Mouse (Mus musculus) cortical plate, adult 2 months (tissue): Measurements from ENCODE around the gene Dgki. TPM values are rescaled to one million over a fixed set of nuclear protein-coding genes. Genes with fewer than 3 reads are reported as not detected.

Experiments
- H3K27ac ChIP-seq: fragments of 200-500 bp; 2 replicates; pipeline ENCODE4 v1.5.1; 2012; ENCODE audit warnings: low read length, control low read depth, inconsistent platforms; ENCODE audit not compliant: insufficient read depth
- H3K4me1 ChIP-seq: fragments of 200-500 bp; 2 replicates; pipeline ENCODE4 v1.6.1; 2011; ENCODE audit warnings: low read length; ENCODE audit not compliant: control insufficient read depth, insufficient read depth
- H3K4me3 ChIP-seq: fragments of 200-500 bp; 2 replicates; pipeline ENCODE4 v1.5.1; 2011; ENCODE audit warnings: mild to moderate bottlenecking, low read length, control low read depth; ENCODE audit not compliant: insufficient read depth
- CTCF ChIP-seq: fragments of 200-500 bp; IDR thresholded peaks from 2 replicates; pipeline ENCODE4 v1.5.1; 2011; ENCODE audit warnings: mild to moderate bottlenecking, control low read depth, low read length; ENCODE audit not compliant: insufficient read depth; ENCODE audit errors: extremely low read depth
- POLR2A ChIP-seq: fragments of 200-500 bp; IDR thresholded peaks from 2 replicates; pipeline ENCODE4 v1.6.1; 2011; ENCODE audit warnings: mild to moderate bottlenecking, low read length, control low read depth; ENCODE audit not compliant: insufficient read depth; ENCODE audit errors: extremely low read depth
- polyA plus RNA-seq: library from polyadenylated mRNA; depleted of rRNA; stranded (reverse); fragments of >200 nt; gene quantifications from 2 replicates; pipeline ENCODE4 v1.2.3, GENCODE M21; 2012

Gene Dgki
- polyA plus RNA-seq, 1 experiment, result 12.9 TPM

DNA sequence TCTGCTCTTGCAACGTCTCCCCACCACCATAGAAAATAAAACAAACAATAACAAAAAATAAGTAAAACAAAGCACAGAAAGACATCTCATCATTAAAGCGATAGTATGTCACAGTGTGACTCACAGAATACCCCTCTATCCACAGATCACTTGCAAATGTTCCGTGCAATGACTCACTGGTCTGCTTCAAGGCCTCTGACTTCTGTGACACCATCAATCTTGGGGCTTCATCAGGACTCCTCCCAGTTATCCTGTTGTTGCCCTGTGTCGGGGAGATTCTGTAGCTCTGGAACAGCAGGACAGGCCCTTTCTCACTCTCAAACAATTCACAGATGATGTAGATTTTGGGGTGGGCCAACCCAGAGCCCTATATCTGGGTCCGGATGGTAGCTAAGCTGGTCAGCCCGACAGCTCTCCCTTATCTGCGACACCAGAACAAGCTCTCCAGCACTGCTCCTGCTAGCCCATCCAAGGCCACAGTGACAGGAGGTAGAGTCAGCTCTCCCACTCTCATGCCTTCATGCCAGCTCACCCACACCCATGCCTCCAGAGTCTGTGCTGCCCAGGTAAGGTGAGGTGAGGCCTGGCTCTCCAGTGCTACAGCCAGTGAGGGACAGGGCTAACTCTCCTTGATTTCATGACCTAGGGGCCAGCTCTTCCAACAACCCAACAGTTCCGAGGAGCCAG is 28.9 kb downstream of the Dgki start:
- Histone ChIP-seq H3K4me1 (peaks cover 12% of the 10 kb centered on the region), H3K4me3 (no peak overlapping the region), H3K27ac (no peak overlapping the region)
- TF ChIP-seq CTCF, result no peak
- TF ChIP-seq POLR2A, result no peak

DNA sequence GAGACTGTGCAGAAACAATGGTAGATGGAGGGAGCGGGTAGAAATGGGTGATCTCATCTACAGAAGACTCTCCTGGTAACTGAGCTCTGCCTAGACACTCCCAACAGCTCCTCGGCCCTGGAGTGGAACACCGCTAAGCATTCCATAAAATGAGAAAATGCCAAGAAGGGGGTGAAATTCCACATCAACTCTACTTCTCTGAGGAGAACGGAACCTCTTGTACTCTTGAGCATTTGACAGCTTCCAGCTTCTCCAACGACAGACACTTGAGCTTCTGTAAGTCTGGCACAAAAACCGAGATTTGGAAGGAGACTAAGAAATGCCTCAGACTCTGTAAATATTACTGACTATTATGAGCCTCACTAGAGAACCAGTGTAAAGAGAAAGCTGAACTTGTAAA is 31.4 kb downstream of the Dgki start:
- Histone ChIP-seq H3K4me1 (peaks cover 7% of the 10 kb centered on the region; the same call in 1 of the 2 replicates), H3K27ac (no peak overlapping the region), H3K4me3 (no peak overlapping the region)
- TF ChIP-seq POLR2A (no peak), CTCF (no peak)

DNA sequence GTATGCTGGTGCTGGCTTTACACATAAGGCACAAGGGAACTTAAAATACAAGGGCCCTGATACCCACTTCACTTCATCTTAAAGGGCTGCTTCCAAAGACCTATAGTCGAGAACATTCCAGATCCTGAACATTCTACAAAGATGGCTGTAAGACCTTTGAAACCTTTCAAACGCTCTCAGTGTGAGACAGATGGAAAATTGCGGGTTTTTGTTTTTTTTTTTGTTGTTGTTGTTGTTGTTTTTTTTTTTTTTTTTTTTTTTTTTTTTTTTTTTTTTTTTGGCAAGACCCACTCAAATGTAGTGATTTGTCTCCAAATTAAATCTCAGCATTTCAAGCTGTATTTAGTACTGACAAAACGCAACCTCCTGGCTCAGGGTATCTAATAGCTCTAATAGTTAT is 32.0 kb downstream of the Dgki start:
- peaks cover 7% of the 10 kb centered on the region; the same call in 1 of the 2 replicates for H3K4me1 ChIP-seq
- no peak overlapping the region for H3K27ac ChIP-seq
- no peak overlapping the region for H3K4me3 ChIP-seq
- TF ChIP-seq POLR2A, result no peak
- TF ChIP-seq CTCF, result no peak

DNA sequence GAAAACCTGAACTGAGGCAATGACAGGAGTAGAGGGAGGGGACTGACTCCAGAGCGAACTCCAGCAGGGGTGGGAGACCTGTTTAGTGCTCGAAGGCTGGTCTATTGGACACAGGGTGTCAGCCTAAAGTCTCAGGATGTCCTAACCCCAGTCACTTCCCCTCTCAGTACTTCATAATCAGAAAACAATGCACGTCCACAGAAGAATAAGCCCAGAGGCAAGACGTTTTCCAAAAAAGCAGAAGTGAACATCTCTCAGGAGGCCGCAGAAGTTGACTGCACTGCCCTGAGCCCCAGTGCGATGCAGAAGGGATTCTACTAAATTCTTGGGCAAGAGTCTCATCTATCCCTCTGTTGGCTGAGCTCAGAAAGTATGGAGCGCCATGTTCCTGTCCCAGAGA is 37.5 kb downstream of the Dgki start:
- Histone ChIP-seq H3K4me3 (no peak overlapping the region), H3K27ac (no peak overlapping the region), H3K4me1 (peaks cover 2% of the 10 kb centered on the region; the same call in 1 of the 2 replicates)
- TF ChIP-seq POLR2A (no peak), CTCF (no peak)

DNA sequence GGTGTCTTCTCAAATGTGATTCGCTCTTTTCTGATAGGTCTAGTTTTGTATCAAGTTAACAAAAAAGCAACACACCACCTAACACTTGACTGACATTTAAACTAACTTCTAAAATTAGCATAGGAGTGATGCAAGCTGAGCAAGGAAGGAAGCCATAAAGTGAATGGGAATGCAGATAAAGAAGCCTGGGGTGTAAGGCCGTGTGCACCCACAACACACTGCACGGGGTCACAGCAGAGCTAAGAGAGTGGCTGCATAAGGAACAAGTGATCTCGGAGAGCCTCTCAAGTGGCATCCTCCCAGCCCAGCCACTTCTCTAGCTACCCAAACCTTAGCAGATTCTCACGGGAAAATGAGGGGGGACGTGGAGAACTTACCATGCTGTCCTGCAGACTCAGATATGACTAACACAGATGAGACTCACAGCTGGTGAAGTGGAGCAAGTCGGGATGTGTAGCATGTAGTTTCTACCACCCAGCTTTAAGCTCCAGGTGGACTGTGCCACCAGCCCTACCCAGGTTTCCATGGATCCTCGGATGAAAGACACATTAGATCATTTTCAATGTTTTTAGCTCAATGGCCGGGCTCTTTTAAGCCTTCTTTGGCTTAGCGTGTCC is 38.6 kb downstream of the Dgki start:
- TF ChIP-seq POLR2A, result no peak
- TF ChIP-seq CTCF, result no peak
- Histone ChIP-seq H3K27ac (no peak overlapping the region), H3K4me3 (no peak overlapping the region), H3K4me1 (peaks cover 2% of the 10 kb centered on the region; the same call in 1 of the 2 replicates)

DNA sequence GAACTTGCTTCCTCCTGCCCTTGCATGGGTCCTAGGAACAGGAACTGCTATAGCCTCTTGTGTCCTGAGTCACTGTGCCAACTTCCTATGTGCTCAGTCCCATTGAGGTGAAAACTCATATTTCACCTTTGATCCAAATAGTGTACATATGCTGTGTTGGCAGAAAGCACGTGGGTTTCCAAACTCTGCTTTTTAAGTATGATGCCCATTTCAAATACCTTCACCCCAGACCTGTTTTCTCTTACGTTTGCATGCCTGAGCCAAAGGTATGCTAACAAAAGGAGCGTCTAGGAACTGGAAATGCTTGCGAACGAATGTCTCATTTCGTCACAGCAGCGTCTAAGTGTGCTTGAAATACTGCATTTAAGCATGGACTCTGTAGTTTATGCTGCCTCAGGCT is 41.3 kb downstream of the Dgki start:
- no peak overlapping the region for H3K4me3 ChIP-seq
- H3K27ac ChIP-seq, result no peak overlapping the region
- no peak for TF ChIP-seq CTCF
- TF ChIP-seq POLR2A, result no peak
- peaks cover 2% of the 10 kb centered on the region; the same call in 1 of the 2 replicates for H3K4me1 ChIP-seq

DNA sequence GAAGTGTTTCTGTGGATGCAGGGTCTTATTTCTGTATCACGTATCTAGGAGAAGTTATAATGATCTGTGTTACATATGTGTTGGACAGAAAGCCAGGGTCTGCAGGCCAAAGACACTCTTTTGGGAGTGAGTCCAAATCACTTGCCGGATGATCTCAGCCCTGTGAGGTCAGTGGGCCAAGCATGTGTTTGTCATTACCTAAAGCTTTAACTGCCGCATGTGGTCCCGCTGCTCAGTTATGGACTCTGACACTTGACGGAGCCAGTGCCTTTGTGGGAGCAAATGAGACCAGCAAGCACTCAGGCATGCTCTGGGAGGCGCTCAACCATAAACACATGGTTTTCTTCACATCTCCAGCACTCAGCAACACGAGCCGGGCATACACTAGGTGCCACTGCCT is 45.8 kb downstream of the Dgki start:
- TF ChIP-seq POLR2A, result no peak
- TF ChIP-seq CTCF, result no peak
- Histone ChIP-seq H3K27ac (no peak overlapping the region), H3K4me1 (peaks cover 2% of the 10 kb centered on the region; the same call in 1 of the 2 replicates), H3K4me3 (no peak overlapping the region)

DNA sequence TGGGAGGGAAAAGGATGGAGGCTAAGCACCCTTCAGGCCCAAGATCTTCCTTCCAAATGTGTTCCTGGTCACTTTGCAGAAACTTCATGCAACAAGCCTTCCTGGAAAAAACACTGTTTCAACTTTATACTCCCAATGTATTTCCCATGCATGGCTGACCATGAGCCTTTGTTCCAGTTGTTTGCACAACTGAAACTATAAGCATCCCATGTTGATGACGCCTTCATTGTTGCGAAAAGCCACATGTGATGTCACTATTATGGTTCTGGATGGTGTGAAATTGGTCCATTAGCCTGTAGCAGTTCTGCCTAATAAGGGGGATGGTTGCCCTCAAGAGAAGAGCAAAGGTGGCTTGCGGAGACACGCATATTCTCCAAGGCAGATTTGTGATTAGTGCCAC is 47.4 kb downstream of the Dgki start:
- no peak overlapping the region for H3K27ac ChIP-seq
- TF ChIP-seq CTCF (no peak), POLR2A (no peak)

DNA sequence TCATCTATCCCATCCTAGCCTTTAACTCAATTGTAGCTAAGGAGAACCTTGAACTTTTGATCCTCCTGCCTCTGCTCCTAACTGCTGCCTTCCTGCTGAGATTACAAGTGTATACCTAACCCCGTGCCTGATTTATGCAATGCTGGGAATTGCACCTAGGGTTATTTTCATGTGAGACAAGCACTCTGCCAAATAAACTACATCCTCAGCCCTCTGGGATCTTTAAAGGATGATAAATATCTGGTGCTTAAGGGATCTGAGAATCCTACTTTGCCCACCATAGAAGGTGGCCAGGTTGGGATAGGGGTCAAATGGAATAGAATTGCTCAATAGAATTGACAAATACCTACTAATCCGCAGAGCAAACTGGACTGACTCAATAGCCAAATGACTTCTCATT is 49.3 kb downstream of the Dgki start:
- no peak for TF ChIP-seq POLR2A
- no peak for TF ChIP-seq CTCF

More for the DNA sequence above, 47.4 kb downstream of the Dgki start:
- H3K4me1 ChIP-seq, result peaks cover 2% of the 10 kb centered on the region; the same call in 1 of the 2 replicates
- no peak overlapping the region for H3K4me3 ChIP-seq

DNA sequence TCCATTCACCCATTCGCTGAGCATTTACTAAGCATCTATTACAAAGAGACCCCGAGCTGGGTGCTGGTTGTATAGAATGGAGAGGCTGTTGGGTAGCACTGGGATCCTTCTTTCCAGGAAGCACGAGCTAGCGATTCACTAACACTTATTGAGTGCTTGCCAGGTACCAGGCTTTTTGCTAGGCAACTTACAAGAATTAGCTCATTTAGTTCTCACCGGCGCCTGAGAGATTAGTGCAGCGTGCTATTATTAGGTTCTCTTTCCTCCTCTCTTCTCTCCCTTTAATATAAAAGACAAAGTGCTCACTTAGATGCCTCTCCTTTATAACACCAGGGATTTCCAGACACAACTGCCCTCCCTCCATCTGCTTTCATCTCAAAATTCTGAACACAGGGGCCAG is 54.2 kb downstream of the Dgki start:
- TF ChIP-seq POLR2A, result no peak
- no peak for TF ChIP-seq CTCF
- Histone ChIP-seq H3K27ac (peak overlapping the region; percentile 65; the same call in 1 of the 2 replicates), H3K4me3 (no peak overlapping the region), H3K4me1 (peaks cover 13% of the 10 kb centered on the region)

More for the DNA sequence above, 49.3 kb downstream of the Dgki start:
- Histone ChIP-seq H3K4me3 (no peak overlapping the region), H3K4me1 (peaks cover 4% of the 10 kb centered on the region), H3K27ac (no peak overlapping the region)
